Mouse (Mus musculus): ENCODE measurements around the gene Tmem240. TPM values are rescaled to one million over a fixed set of nuclear protein-coding genes. Genes with fewer than 3 reads are reported as not detected.
"Not testable (repeated sequence)": the region's sequence is repeated elsewhere in the genome, so short reads cannot be mapped to it uniquely, and the experiment has no call there.

The Tmem240 gene
- polyA plus RNA-seq, 1 experiment, result 0.54 TPM

- TF ChIP-seq EP300 (IDR thresholded peaks at IDR 0.05; ENCODE audit: insufficient read depth, low read depth, low read length) (no peak), POLR2A (IDR thresholded peaks at IDR 0.05; ENCODE audit: insufficient read depth, low read length) (no peak), CTCF (IDR thresholded peaks at IDR 0.05; ENCODE audit: low read depth, low read length) (no peak)
- Histone ChIP-seq H3K4me3 (ENCODE audit: low read depth, low read length) (no peak overlapping the region), H3K9ac (ENCODE audit: low read depth, poor library complexity, severe bottlenecking) (no peak overlapping the region), H3K4me1 (ENCODE audit: control insufficient read depth, insufficient read depth, low read length) (peaks cover 3% of the 10 kb centered on the region), H3K36me3 (ENCODE audit: control insufficient read depth, insufficient read depth, low read length, poor library complexity, severe bottlenecking) (peaks cover 16% of the 10 kb centered on the region), H3K27me3 (ENCODE audit: control insufficient read depth, insufficient read depth, low read length, poor library complexity, severe bottlenecking) (no peaks in the 10 kb centered on the region), H3K9me3 (replicated peaks; ENCODE audit: control insufficient read depth, insufficient read depth, low read length, poor library complexity, severe bottlenecking) (no peaks in the 10 kb centered on the region), H3K27ac (ENCODE audit: insufficient read depth, low read length) (no peak overlapping the region)
Measured at GRCm38 (mm10) chr4:155738262-155738661, 3.7 kb downstream of the Tmem240 start.

GRCm38 (mm10) chr4:155739152-155739551, 4.6 kb downstream of the Tmem240 start:
- TF ChIP-seq POLR2A (IDR thresholded peaks at IDR 0.05; ENCODE audit: insufficient read depth, low read length), result no peak
- TF ChIP-seq CTCF (IDR thresholded peaks at IDR 0.05; ENCODE audit: low read depth, low read length), result no peak
- TF ChIP-seq EP300 (IDR thresholded peaks at IDR 0.05; ENCODE audit: insufficient read depth, low read depth, low read length), result no peak
- Histone ChIP-seq H3K27ac (ENCODE audit: insufficient read depth, low read length) (no peak overlapping the region), H3K9me3 (replicated peaks; ENCODE audit: control insufficient read depth, insufficient read depth, low read length, poor library complexity, severe bottlenecking) (no peaks in the 10 kb centered on the region), H3K4me1 (ENCODE audit: control insufficient read depth, insufficient read depth, low read length) (peaks cover 3% of the 10 kb centered on the region), H3K27me3 (ENCODE audit: control insufficient read depth, insufficient read depth, low read length, poor library complexity, severe bottlenecking) (no peaks in the 10 kb centered on the region), H3K36me3 (ENCODE audit: control insufficient read depth, insufficient read depth, low read length, poor library complexity, severe bottlenecking) (peaks cover 19% of the 10 kb centered on the region), H3K4me3 (ENCODE audit: low read depth, low read length) (no peak overlapping the region), H3K9ac (ENCODE audit: low read depth, poor library complexity, severe bottlenecking) (no peak overlapping the region)

DNA sequence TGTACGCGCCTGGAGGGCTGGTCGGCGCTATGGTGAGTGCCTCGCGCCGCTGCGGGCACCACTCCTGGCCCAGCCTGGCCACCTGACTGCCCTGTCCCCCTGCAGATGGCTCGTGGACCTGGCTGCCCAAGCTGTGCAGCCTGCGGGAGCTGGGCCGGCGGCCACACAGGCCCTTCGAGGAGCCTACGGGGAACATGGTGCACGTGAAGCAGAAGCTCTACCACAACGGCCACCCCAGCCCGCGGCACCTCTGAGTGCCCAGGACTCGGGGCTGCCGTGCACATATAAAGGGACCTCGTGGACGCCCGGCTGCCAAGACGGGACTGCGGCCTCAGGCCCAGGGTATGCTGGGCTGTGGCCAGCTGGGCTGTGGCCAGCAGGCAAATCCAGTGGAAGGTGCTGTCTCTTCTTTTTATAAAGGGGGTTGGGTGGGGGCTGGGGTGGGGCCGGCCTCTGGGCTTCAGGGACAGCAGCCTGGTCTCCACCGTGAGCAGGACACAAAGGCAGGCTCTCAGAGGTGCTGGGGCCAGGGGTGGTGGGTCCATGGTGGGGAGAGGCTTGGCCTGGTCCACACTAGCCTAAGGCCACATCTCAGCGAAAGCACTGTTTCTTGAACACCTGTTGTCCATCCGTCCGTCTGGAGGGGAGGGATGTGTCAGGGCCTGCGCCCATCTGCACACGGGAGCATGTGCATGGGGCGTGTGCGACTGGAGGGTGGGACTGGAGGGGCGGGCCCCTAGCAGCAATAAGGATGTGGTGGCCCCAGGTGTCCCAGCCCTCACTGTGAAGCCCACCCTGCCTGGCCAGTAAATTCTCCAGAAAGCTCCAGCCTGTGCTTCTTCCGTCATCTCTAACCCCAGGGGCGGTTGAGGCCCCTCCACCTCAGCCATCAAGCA, 5.4 kb downstream of the Tmem240 start:
- Histone ChIP-seq H3K4me3 (ENCODE audit: low read depth, low read length) (peak overlapping the region; percentile 35), H3K4me1 (ENCODE audit: control insufficient read depth, insufficient read depth, low read length) (peaks cover 3% of the 10 kb centered on the region)

DNA sequence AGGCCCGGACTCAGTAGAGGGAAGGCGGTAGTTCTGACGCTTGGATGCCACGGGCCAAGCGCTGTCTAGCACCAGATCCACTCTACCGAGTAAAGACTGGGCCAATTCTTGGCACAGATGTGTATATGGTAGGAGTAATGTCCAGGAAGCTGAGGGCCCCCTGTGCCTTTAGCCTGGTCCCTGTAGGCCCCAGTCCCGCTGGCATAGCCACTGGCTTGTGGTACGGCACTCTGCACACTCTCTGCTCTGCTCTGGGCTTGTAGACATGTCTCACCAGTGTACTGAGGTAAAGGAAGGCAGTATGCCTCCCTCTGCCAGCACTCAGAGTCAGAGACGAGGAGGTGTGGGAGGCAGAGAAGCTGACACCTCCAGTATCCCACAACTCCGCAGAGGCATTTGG, 6.1 kb downstream of the Tmem240 start:
- H3K4me1 ChIP-seq (ENCODE audit: control insufficient read depth, insufficient read depth, low read length); H3K9me3 ChIP-seq (replicated peaks; ENCODE audit: control insufficient read depth, insufficient read depth, low read length, poor library complexity, severe bottlenecking); H3K4me3 ChIP-seq (ENCODE audit: low read depth, low read length); H3K9ac ChIP-seq (ENCODE audit: low read depth, poor library complexity, severe bottlenecking); H3K27me3 ChIP-seq (ENCODE audit: control insufficient read depth, insufficient read depth, low read length, poor library complexity, severe bottlenecking): not testable (repeated sequence)
- Histone ChIP-seq H3K27ac (ENCODE audit: insufficient read depth, low read length) (peak overlapping the region; percentile 23; the same call in 1 of the 2 replicates), H3K36me3 (ENCODE audit: control insufficient read depth, insufficient read depth, low read length, poor library complexity, severe bottlenecking) (peaks cover 35% of the 10 kb centered on the region)

More for the DNA sequence above, 5.4 kb downstream of the Tmem240 start:
- no peaks in the 10 kb centered on the region for H3K9me3 ChIP-seq (replicated peaks; ENCODE audit: control insufficient read depth, insufficient read depth, low read length, poor library complexity, severe bottlenecking)
- H3K27me3 ChIP-seq (ENCODE audit: control insufficient read depth, insufficient read depth, low read length, poor library complexity, severe bottlenecking), result no peaks in the 10 kb centered on the region
- TF ChIP-seq CTCF (IDR thresholded peaks at IDR 0.05; ENCODE audit: low read depth, low read length) (no peak), EP300 (IDR thresholded peaks at IDR 0.05; ENCODE audit: insufficient read depth, low read depth, low read length) (no peak), POLR2A (IDR thresholded peaks at IDR 0.05; ENCODE audit: insufficient read depth, low read length) (no peak)
- peaks cover 28% of the 10 kb centered on the region for H3K36me3 ChIP-seq (ENCODE audit: control insufficient read depth, insufficient read depth, low read length, poor library complexity, severe bottlenecking)
- H3K9ac ChIP-seq (ENCODE audit: low read depth, poor library complexity, severe bottlenecking), result peak overlapping the region; percentile 25; the same call in 1 of the 2 replicates
- H3K27ac ChIP-seq (ENCODE audit: insufficient read depth, low read length), result no peak overlapping the region

DNA sequence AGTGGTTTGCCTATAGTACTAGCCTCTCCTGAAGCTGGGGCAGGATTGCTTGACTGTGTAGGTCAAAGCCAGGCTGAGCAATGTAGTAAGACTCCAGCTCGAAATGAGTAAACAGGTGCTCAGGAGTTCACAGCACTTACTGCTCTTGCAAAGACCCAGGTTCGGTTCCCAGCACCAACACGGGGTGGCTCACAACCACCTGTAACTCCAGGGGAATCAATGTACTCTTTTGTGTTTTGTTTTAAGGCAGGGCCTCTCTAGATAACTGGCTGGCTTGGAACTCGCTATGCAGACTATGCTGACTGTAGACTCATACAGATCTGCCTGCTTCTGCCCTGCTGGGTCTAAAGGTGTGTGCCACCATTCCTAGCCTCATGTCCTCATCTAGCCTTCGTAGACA, 8.1 kb downstream of the Tmem240 start:
- TF ChIP-seq EP300 (IDR thresholded peaks at IDR 0.05; ENCODE audit: insufficient read depth, low read depth, low read length) (no peak), CTCF (IDR thresholded peaks at IDR 0.05; ENCODE audit: low read depth, low read length) (no peak), POLR2A (IDR thresholded peaks at IDR 0.05; ENCODE audit: insufficient read depth, low read length) (no peak)
- Histone ChIP-seq H3K27me3 (ENCODE audit: control insufficient read depth, insufficient read depth, low read length, poor library complexity, severe bottlenecking) (no peaks in the 10 kb centered on the region), H3K27ac (ENCODE audit: insufficient read depth, low read length) (no peak overlapping the region), H3K9me3 (replicated peaks; ENCODE audit: control insufficient read depth, insufficient read depth, low read length, poor library complexity, severe bottlenecking) (no peaks in the 10 kb centered on the region), H3K4me1 (ENCODE audit: control insufficient read depth, insufficient read depth, low read length) (no peaks in the 10 kb centered on the region), H3K4me3 (ENCODE audit: low read depth, low read length) (no peak overlapping the region), H3K9ac (ENCODE audit: low read depth, poor library complexity, severe bottlenecking) (no peak overlapping the region), H3K36me3 (ENCODE audit: control insufficient read depth, insufficient read depth, low read length, poor library complexity, severe bottlenecking) (peaks cover 48% of the 10 kb centered on the region)

GRCm38 (mm10) chr4:155744474-155744873, 9.9 kb downstream of the Tmem240 start:
- TF ChIP-seq POLR2A (IDR thresholded peaks at IDR 0.05; ENCODE audit: insufficient read depth, low read length) (no peak), EP300 (IDR thresholded peaks at IDR 0.05; ENCODE audit: insufficient read depth, low read depth, low read length) (no peak), CTCF (IDR thresholded peaks at IDR 0.05; ENCODE audit: low read depth, low read length) (no peak)
- Histone ChIP-seq H3K9ac (ENCODE audit: low read depth, poor library complexity, severe bottlenecking) (no peak overlapping the region), H3K27me3 (ENCODE audit: control insufficient read depth, insufficient read depth, low read length, poor library complexity, severe bottlenecking) (no peaks in the 10 kb centered on the region), H3K27ac (ENCODE audit: insufficient read depth, low read length) (no peak overlapping the region), H3K4me1 (ENCODE audit: control insufficient read depth, insufficient read depth, low read length) (no peaks in the 10 kb centered on the region), H3K9me3 (replicated peaks; ENCODE audit: control insufficient read depth, insufficient read depth, low read length, poor library complexity, severe bottlenecking) (no peaks in the 10 kb centered on the region), H3K4me3 (ENCODE audit: low read depth, low read length) (no peak overlapping the region), H3K36me3 (ENCODE audit: control insufficient read depth, insufficient read depth, low read length, poor library complexity, severe bottlenecking) (peaks cover 66% of the 10 kb centered on the region)

Data from ES-Bruce4 (cell line).